Mouse (Mus musculus): ENCODE results near the gene Gps2.

GRCm38 (mm10) chr11:69939731-69940130 lies 26.0 kb downstream of the Gps2 start:
- TF ChIP-seq ZMIZ1 (IDR thresholded peaks at IDR 0.05; ENCODE audit: low read depth, low read length): no peak
- TF ChIP-seq CTCF (IDR thresholded peaks at IDR 0.05 in 2 of 3, conservative IDR thresholded peaks at IDR 0.05 in 1 of 3; ENCODE audit: control insufficient read depth in 1 of 3, insufficient read depth in 1 of 3, low read depth in 2 of 3, low read length in 3 of 3, poor library complexity in 1 of 3, severe bottlenecking in 1 of 3): no peak
- no peak for TF ChIP-seq TCF12 (IDR thresholded peaks at IDR 0.05; ENCODE audit: low read depth, low read length)
- TF ChIP-seq POLR2AphosphoS5 (IDR thresholded peaks at IDR 0.05; ENCODE audit: borderline replicate concordance, low read depth, low read length): no peak
- TF ChIP-seq NELFE (IDR thresholded peaks at IDR 0.05; ENCODE audit: low read depth, low read length): no peak
- TF ChIP-seq POLR2A (IDR thresholded peaks at IDR 0.05; ENCODE audit: control insufficient read depth in 1 of 2, insufficient read depth in 1 of 2, low read depth in 1 of 2, low read length in 2 of 2, poor library complexity in 1 of 2): no peak
- TF ChIP-seq CHD1 (IDR thresholded peaks at IDR 0.05; ENCODE audit: low read depth, low read length): no peak
- no peak for TF ChIP-seq USF1 (IDR thresholded peaks at IDR 0.05; ENCODE audit: low read depth, low read length)

All from MEL (cell line).